Mouse (Mus musculus): ENCODE data around the gene Fancc. TPM values are rescaled to one million over a fixed set of nuclear protein-coding genes. Genes with fewer than 3 reads are reported as not detected.

The Fancc gene
- total and polyA plus RNA-seq, 2 experiments from 2014 or later = 8.5 to 39.5 TPM

GRCm38 (mm10) chr13:63529602-63530370, 32.7 kb upstream of the Fancc start:
- Histone ChIP-seq H3K9ac (replicated peaks; ENCODE audit: low read depth, low read length) (no peak overlapping the region), H3K36me3 (replicated peaks; ENCODE audit: control insufficient read depth, insufficient read depth, low read length) (peaks cover 76% of the 10 kb centered on the region), H3K9me3 (replicated peaks; ENCODE audit: control insufficient read depth, low read length) (no peaks in the 10 kb centered on the region), H3K4me3 (ENCODE audit: low read depth, low read length) (no peak overlapping the region), H3K27ac (ENCODE audit: low read depth) (no peak overlapping the region), H3K4me1 (ENCODE audit: control insufficient read depth, insufficient read depth) (no peaks in the 10 kb centered on the region), H3K4me2 (ENCODE audit: low read depth, low read length) (no peak overlapping the region), H3K27me3 (ENCODE audit: control insufficient read depth, insufficient read depth, low read length) (no peaks in the 10 kb centered on the region)
- DNase-seq (ENCODE audit: low spot score) (no peak), ATAC-seq (ENCODE audit: insufficient read depth, low read depth) (no peak)
- TF ChIP-seq CTCF (IDR thresholded peaks at IDR 0.05; ENCODE audit: low read depth) (no peak), EP300 (IDR thresholded peaks at IDR 0.05; ENCODE audit: low read depth) (no peak)
- WGBS = 58% methylated on average over 3 of the region's 3 CpGs

GRCm38 (mm10) chr13:63528852-63529251, 31.8 kb upstream of the Fancc start:
- peaks cover 76% of the 10 kb centered on the region for H3K36me3 ChIP-seq (replicated peaks; ENCODE audit: control insufficient read depth, insufficient read depth, low read length)
- ATAC-seq (ENCODE audit: insufficient read depth, low read depth) (no peak), DNase-seq (ENCODE audit: low spot score) (no peak)
- no peaks in the 10 kb centered on the region for H3K4me1 ChIP-seq (ENCODE audit: control insufficient read depth, insufficient read depth)
- no peak overlapping the region; the same call in 1 of the 2 replicates for H3K27ac ChIP-seq (ENCODE audit: low read depth)
- H3K9ac ChIP-seq (replicated peaks; ENCODE audit: low read depth, low read length) = no peak overlapping the region
- no peak overlapping the region for H3K4me2 ChIP-seq (ENCODE audit: low read depth, low read length)
- no peak for TF ChIP-seq EP300 (IDR thresholded peaks at IDR 0.05; ENCODE audit: low read depth)
- no peak for TF ChIP-seq CTCF (IDR thresholded peaks at IDR 0.05; ENCODE audit: low read depth)
- H3K4me3 ChIP-seq (ENCODE audit: low read depth, low read length) = no peak overlapping the region
- WGBS = 46% methylated on average over 2 of the region's 2 CpGs
- H3K9me3 ChIP-seq (replicated peaks; ENCODE audit: control insufficient read depth, low read length) = no peaks in the 10 kb centered on the region
- no peaks in the 10 kb centered on the region for H3K27me3 ChIP-seq (ENCODE audit: control insufficient read depth, insufficient read depth, low read length)

DNA sequence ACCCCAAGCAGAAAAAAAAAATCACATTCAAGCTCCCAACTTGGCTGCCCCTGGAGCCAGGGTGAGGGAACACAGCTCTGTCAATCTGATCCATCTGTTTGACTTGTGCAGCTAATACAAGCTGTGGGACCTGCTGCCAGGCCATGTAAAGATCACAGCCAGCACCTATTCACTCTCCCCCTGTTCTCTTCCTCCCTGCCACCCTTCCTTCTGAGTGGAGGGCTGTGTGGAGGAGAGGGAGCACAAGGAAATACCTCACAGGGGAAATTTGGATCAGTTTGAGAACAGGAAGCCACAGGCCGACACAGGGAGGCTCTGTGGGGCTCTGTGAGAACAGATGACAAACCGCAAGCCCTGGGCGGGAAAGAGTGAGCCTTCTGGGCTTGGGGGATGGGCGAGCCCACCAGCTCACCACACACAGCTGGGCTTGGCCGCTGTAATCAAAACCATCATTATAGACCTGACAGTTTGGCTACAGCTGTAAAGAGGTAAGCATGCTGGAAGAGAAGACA, 31.1 kb upstream of the Fancc start:
- Histone ChIP-seq H3K4me1 (ENCODE audit: control insufficient read depth, insufficient read depth) (no peaks in the 10 kb centered on the region), H3K9ac (replicated peaks; ENCODE audit: low read depth, low read length) (no peak overlapping the region), H3K9me3 (replicated peaks; ENCODE audit: control insufficient read depth, low read length) (no peaks in the 10 kb centered on the region), H3K4me3 (ENCODE audit: low read depth, low read length) (no peak overlapping the region), H3K27ac (ENCODE audit: low read depth) (no peak overlapping the region; the same call in 1 of the 2 replicates), H3K4me2 (ENCODE audit: low read depth, low read length) (no peak overlapping the region), H3K27me3 (ENCODE audit: control insufficient read depth, insufficient read depth, low read length) (no peaks in the 10 kb centered on the region), H3K36me3 (replicated peaks; ENCODE audit: control insufficient read depth, insufficient read depth, low read length) (peaks cover 74% of the 10 kb centered on the region)
- ATAC-seq (ENCODE audit: insufficient read depth, low read depth) (no peak), DNase-seq (ENCODE audit: low spot score) (no peak)
- TF ChIP-seq EP300 (IDR thresholded peaks at IDR 0.05; ENCODE audit: low read depth) = no peak
- no peak for TF ChIP-seq CTCF (IDR thresholded peaks at IDR 0.05; ENCODE audit: low read depth)
- 20% methylated on average over 5 of the region's 5 CpGs for WGBS

- WGBS = 74% methylated on average over 11 of the region's 11 CpGs
- TF ChIP-seq EP300 (IDR thresholded peaks at IDR 0.05; ENCODE audit: low read depth) (no peak), CTCF (IDR thresholded peaks at IDR 0.05; ENCODE audit: low read depth) (no peak)
- Histone ChIP-seq H3K27ac (ENCODE audit: low read depth) (no peak overlapping the region; the same call in 1 of the 2 replicates), H3K9me3 (replicated peaks; ENCODE audit: control insufficient read depth, low read length) (no peaks in the 10 kb centered on the region), H3K4me3 (ENCODE audit: low read depth, low read length) (no peak overlapping the region), H3K36me3 (replicated peaks; ENCODE audit: control insufficient read depth, insufficient read depth, low read length) (peaks cover 69% of the 10 kb centered on the region), H3K4me2 (ENCODE audit: low read depth, low read length) (no peak overlapping the region), H3K27me3 (ENCODE audit: control insufficient read depth, insufficient read depth, low read length) (no peaks in the 10 kb centered on the region), H3K4me1 (ENCODE audit: control insufficient read depth, insufficient read depth) (no peaks in the 10 kb centered on the region), H3K9ac (replicated peaks; ENCODE audit: low read depth, low read length) (no peak overlapping the region)
- ATAC-seq (ENCODE audit: insufficient read depth, low read depth) (no peak), DNase-seq (ENCODE audit: low spot score) (no peak)
Observed at GRCm38 (mm10) chr13:63525571-63526197, 28.6 kb upstream of the Fancc start.

- Histone ChIP-seq H3K27ac (ENCODE audit: low read depth) (no peak overlapping the region), H3K9me3 (replicated peaks; ENCODE audit: control insufficient read depth, low read length) (no peaks in the 10 kb centered on the region), H3K27me3 (ENCODE audit: control insufficient read depth, insufficient read depth, low read length) (no peaks in the 10 kb centered on the region), H3K4me1 (ENCODE audit: control insufficient read depth, insufficient read depth) (no peaks in the 10 kb centered on the region), H3K4me2 (ENCODE audit: low read depth, low read length) (no peak overlapping the region), H3K9ac (replicated peaks; ENCODE audit: low read depth, low read length) (no peak overlapping the region), H3K36me3 (replicated peaks; ENCODE audit: control insufficient read depth, insufficient read depth, low read length) (peaks cover 69% of the 10 kb centered on the region), H3K4me3 (ENCODE audit: low read depth, low read length) (no peak overlapping the region)
- 79% methylated on average over 25 of the region's 25 CpGs for WGBS
- no peak for ATAC-seq (ENCODE audit: insufficient read depth, low read depth)
- no peak for TF ChIP-seq EP300 (IDR thresholded peaks at IDR 0.05; ENCODE audit: low read depth)
- no peak for TF ChIP-seq CTCF (IDR thresholded peaks at IDR 0.05; ENCODE audit: low read depth)
- no peak for DNase-seq (ENCODE audit: low spot score)
Observed at GRCm38 (mm10) chr13:63524608-63525570, 27.8 kb upstream of the Fancc start.
